Mouse (Mus musculus) intestine, embryonic 16.5 days (tissue): Measurements from ENCODE around the gene Gm4064. TPM values are rescaled to one million over a fixed set of nuclear protein-coding genes. Genes with fewer than 3 reads are reported as not detected.
"Not testable (repeated sequence)": the region's sequence is repeated elsewhere in the genome, so short reads cannot be mapped to it uniquely, and the experiment has no call there.

Experiments used
- ATAC-seq: fragments of 200-750 bp; cut with Nextera tagmentation; 2 replicates; pipeline ENCODE4 v1.8.0; 2017; ENCODE audit warnings: moderate TSS enrichment, moderate library complexity
- H3K27ac ChIP-seq: fragments of 300-500 bp; sonication (generic); 2 replicates; pipeline ENCODE4 v1.5.1; 2014; ENCODE audit warnings: mild to moderate bottlenecking, low read length
- H3K27me3 ChIP-seq: fragments of 300-500 bp; sonication (generic); replicated peaks from 2 replicates; pipeline ENCODE4 v1.6.1; 2014; ENCODE audit warnings: low read length, control low read depth, mixed read lengths; ENCODE audit not compliant: control insufficient read depth, insufficient read depth
- H3K36me3 ChIP-seq: fragments of 300-500 bp; sonication (generic); 2 replicates; pipeline ENCODE4 v1.6.1; 2014; ENCODE audit warnings: low read length, control low read depth; ENCODE audit not compliant: control insufficient read depth, insufficient read depth
- H3K4me1 ChIP-seq: fragments of 300-500 bp; sonication (generic); 2 replicates; pipeline ENCODE4 v1.6.1; 2014; ENCODE audit warnings: low read length, control low read depth, mixed read lengths; ENCODE audit not compliant: control insufficient read depth, insufficient read depth
- H3K4me2 ChIP-seq: fragments of 300-500 bp; sonication (generic); 2 replicates; pipeline ENCODE4 v1.6.1; 2014; ENCODE audit warnings: low read depth, low read length, control low read depth
- H3K4me3 ChIP-seq: fragments of 300-500 bp; sonication (generic); 2 replicates; pipeline ENCODE4 v1.5.1; 2014; ENCODE audit warnings: mild to moderate bottlenecking, low read length
- H3K9ac ChIP-seq: fragments of 300-500 bp; sonication (generic); 2 replicates; pipeline ENCODE4 v1.6.1; 2014; ENCODE audit warnings: low read depth, low read length
- H3K9me3 ChIP-seq: fragments of 300-500 bp; sonication (generic); 2 replicates; pipeline ENCODE4 v1.6.1; 2016; ENCODE audit warnings: low read length, control low read depth; ENCODE audit not compliant: control insufficient read depth
- WGBS: fragments of 180-500 bp; shearing (Covaris S2); extraction: QIAGEN DNeasy Blood & Tissue Kit; methylation state at CpG from one replicate; pipeline ENCODE4 v1.1.7; 2014; 5-methylcytosine and 5-hydroxymethylcytosine counted together
- polyA plus RNA-seq: library from polyadenylated mRNA; unstranded; fragments of >200 nt; fragmentation: Nextera tagmentation; extraction: Ambion mirVana; gene quantifications from 2 replicates; pipeline ENCODE4 v1.2.1, GENCODE M21; 2015

Gm4064 gene
- not detected in 2 replicates for polyA plus RNA-seq

GRCm38 (mm10) chrY:2796105-2796504 lies at the start of gene Gm4064:
Gene Gm4064 (minus strand): TSS chrY:2796205.
- H3K4me2 ChIP-seq, H3K9me3 ChIP-seq, ATAC-seq, H3K36me3 ChIP-seq, H3K4me3 ChIP-seq, H3K27me3 ChIP-seq, H3K27ac ChIP-seq, H3K9ac ChIP-seq, H3K4me1 ChIP-seq: not testable (repeated sequence)
- WGBS, result no CpG with 5 or more reads among the region's 8 CpGs

GRCm38 (mm10) chrY:2830380-2830779 lies 34.4 kb upstream of the Gm4064 start, which contains the start of the genes Rbmy and Gm10256:
Gene Rbmy (plus strand): TSS chrY:2830680.
Gene Gm10256 (plus strand): TSS chrY:2830699.
- H3K9ac ChIP-seq, ATAC-seq, H3K9me3 ChIP-seq, H3K27ac ChIP-seq, H3K4me2 ChIP-seq, H3K4me3 ChIP-seq, H3K27me3 ChIP-seq, H3K36me3 ChIP-seq, H3K4me1 ChIP-seq: not testable (repeated sequence)
- WGBS, result no CpG with 5 or more reads among the region's 9 CpGs

Other genes starting within 250 kb of the Gm4064 start
- not detected in 2 replicates for gene H2al2c, start 197.1 kb downstream of the Gm4064 start, polyA plus RNA-seq
- not detected in 2 replicates for gene Sry, start 132.5 kb downstream of the Gm4064 start, polyA plus RNA-seq
- not detected in 2 replicates for gene H2al2b, start 75.5 kb downstream of the Gm4064 start, polyA plus RNA-seq
- not detected in 2 replicates for gene Rbmy, start 34.5 kb upstream of the Gm4064 start, polyA plus RNA-seq
- gene Gm10256, start 34.5 kb upstream of the Gm4064 start, polyA plus RNA-seq, result not detected in 2 replicates
- not detected in 2 replicates for gene Gm10352, start 104.8 kb upstream of the Gm4064 start, polyA plus RNA-seq
- not detected in 2 replicates for gene Gm29289, start 136.4 kb upstream of the Gm4064 start, polyA plus RNA-seq